Mouse (Mus musculus) myocyte (in vitro differentiated cells): Measurements from ENCODE around the gene Rere.

ENCODE experiments used
- E2F4 ChIP-seq: IDR thresholded peaks from one replicate; pipeline ENCODE4 v1.6.1; 2011; ENCODE audit warnings: mild to moderate bottlenecking, control low read depth, moderate library complexity; ENCODE audit not compliant: insufficient read depth
- MAX ChIP-seq: IDR thresholded peaks from one replicate; pipeline ENCODE4 v1.6.1; 2011; ENCODE audit warnings: low read depth, mild to moderate bottlenecking, control low read depth
- POLR2A ChIP-seq: IDR thresholded peaks from one replicate; pipeline ENCODE4 v1.6.1; 2011; ENCODE audit warnings: low read depth, mild to moderate bottlenecking, control low read depth, moderate library complexity; ENCODE audit not compliant: insufficient read length
- REST ChIP-seq: IDR thresholded peaks from one replicate; pipeline ENCODE4 v1.6.1; 2011; ENCODE audit warnings: mild to moderate bottlenecking, control low read depth, moderate library complexity; ENCODE audit not compliant: insufficient read depth, insufficient read length
- TCF3 ChIP-seq: IDR thresholded peaks from one replicate; pipeline ENCODE4 v1.6.1; 2011; ENCODE audit warnings: low read depth, control low read depth; ENCODE audit not compliant: insufficient read length
- USF1 ChIP-seq: IDR thresholded peaks from one replicate; pipeline ENCODE4 v1.6.1; 2011; ENCODE audit warnings: low read depth, mild to moderate bottlenecking, control low read depth, moderate library complexity

DNA sequence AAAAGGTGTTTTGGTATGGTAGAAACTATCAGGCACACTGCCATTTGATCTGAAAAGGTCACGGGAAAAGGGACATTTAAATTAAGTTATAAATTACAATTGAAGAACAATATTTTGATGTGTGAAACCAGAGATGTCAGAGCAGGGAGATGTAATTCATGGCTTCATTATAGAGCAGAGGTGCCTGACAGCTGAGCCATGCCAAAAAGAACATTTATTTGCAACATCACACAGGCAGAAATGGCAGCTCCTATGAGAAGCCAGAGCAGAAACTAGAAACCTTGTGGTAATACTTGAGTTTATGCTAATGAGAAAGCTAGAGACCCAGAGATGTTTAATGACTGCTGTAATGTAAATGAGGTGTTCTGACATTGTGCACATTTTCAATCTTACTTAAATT, 244.8 kb downstream of the Rere start:
- TF ChIP-seq TCF3 (no peak), USF1 (no peak), POLR2A (no peak), REST (no peak), MAX (no peak), E2F4 (no peak)
